Mouse (Mus musculus): ENCODE measurements around the gene Pygl. TPM values are rescaled to one million over a fixed set of nuclear protein-coding genes. Genes with fewer than 3 reads are reported as not detected.
"Not testable (repeated sequence)": the region's sequence is repeated elsewhere in the genome, so short reads cannot be mapped to it uniquely, and the experiment has no call there.

The Pygl gene
- polyA plus RNA-seq, 1 experiment from 2014 or later, result 45.2 TPM

- Histone ChIP-seq H3K27ac (no peak overlapping the region), H3K27me3 (no peaks in the 10 kb centered on the region), H3K4me1 (replicated peaks) (no peaks in the 10 kb centered on the region), H3K9me3 (replicated peaks) (no peaks in the 10 kb centered on the region), H3K36me3 (peaks cover 31% of the 10 kb centered on the region), H3K4me3 (no peak overlapping the region), H3K4me2 (no peak overlapping the region), H3K9ac (no peak overlapping the region)
- ATAC-seq (replicated peaks; ENCODE audit: insufficient number of reproducible peaks, insufficient read depth, low FRiP score, low read depth), result no peak
- 79% methylated on average over 5 of the region's 5 CpGs for WGBS
Observed at GRCm38 (mm10) chr12:70196341-70196740, 34.9 kb downstream of the Pygl start.

- 91% methylated on average over 6 of the region's 6 CpGs for WGBS
- Histone ChIP-seq H3K9ac (no peak overlapping the region), H3K4me1 (replicated peaks) (no peaks in the 10 kb centered on the region), H3K27ac (no peak overlapping the region), H3K4me3 (no peak overlapping the region), H3K4me2 (no peak overlapping the region), H3K27me3 (no peaks in the 10 kb centered on the region), H3K36me3 (peaks cover 31% of the 10 kb centered on the region), H3K9me3 (replicated peaks) (no peaks in the 10 kb centered on the region)
- no peak for ATAC-seq (replicated peaks; ENCODE audit: insufficient number of reproducible peaks, insufficient read depth, low FRiP score, low read depth)
Observed at GRCm38 (mm10) chr12:70195426-70195825, 35.9 kb downstream of the Pygl start.

GRCm38 (mm10) chr12:70192267-70192727, 39.0 kb downstream of the Pygl start:
- no peaks in the 10 kb centered on the region for H3K9me3 ChIP-seq (replicated peaks)
- no peak overlapping the region for H3K27ac ChIP-seq
- no peak for ATAC-seq (replicated peaks; ENCODE audit: insufficient number of reproducible peaks, insufficient read depth, low FRiP score, low read depth)
- H3K36me3 ChIP-seq, result peaks cover 13% of the 10 kb centered on the region
- H3K9ac ChIP-seq, result no peak overlapping the region
- H3K4me1 ChIP-seq (replicated peaks), result no peaks in the 10 kb centered on the region
- no peaks in the 10 kb centered on the region for H3K27me3 ChIP-seq
- peak overlapping the region; percentile 32 for H3K4me3 ChIP-seq
- peak overlapping the region; percentile 53 for H3K4me2 ChIP-seq
- WGBS, result 34% methylated on average over 19 of the region's 19 CpGs

GRCm38 (mm10) chr12:70184173-70184783, 47.0 kb downstream of the Pygl start:
- Histone ChIP-seq H3K4me1 (replicated peaks) (no peaks in the 10 kb centered on the region), H3K4me2 (no peak overlapping the region), H3K9ac (no peak overlapping the region), H3K27ac (no peak overlapping the region), H3K4me3 (no peak overlapping the region), H3K36me3 (no peaks in the 10 kb centered on the region), H3K27me3 (no peaks in the 10 kb centered on the region), H3K9me3 (replicated peaks) (no peaks in the 10 kb centered on the region)
- ATAC-seq (replicated peaks; ENCODE audit: insufficient number of reproducible peaks, insufficient read depth, low FRiP score, low read depth), result no peak
- WGBS, result 76% methylated on average over 22 of the region's 22 CpGs

- not testable (repeated sequence) for H3K4me1 ChIP-seq (replicated peaks); H3K4me2 ChIP-seq; H3K9me3 ChIP-seq (replicated peaks); H3K27ac ChIP-seq; H3K4me3 ChIP-seq; H3K27me3 ChIP-seq; H3K36me3 ChIP-seq; H3K9ac ChIP-seq; ATAC-seq (replicated peaks; ENCODE audit: insufficient number of reproducible peaks, insufficient read depth, low FRiP score, low read depth)
- WGBS, result 90% methylated on average over 8 of the region's 8 CpGs
Observed at GRCm38 (mm10) chr12:70183507-70183906, 47.8 kb downstream of the Pygl start.

GRCm38 (mm10) chr12:70169969-70170368, 61.3 kb downstream of the Pygl start:
- Histone ChIP-seq H3K27me3 (no peaks in the 10 kb centered on the region), H3K36me3 (no peaks in the 10 kb centered on the region), H3K4me1 (replicated peaks) (no peaks in the 10 kb centered on the region), H3K9ac (no peak overlapping the region), H3K9me3 (replicated peaks) (no peaks in the 10 kb centered on the region), H3K27ac (no peak overlapping the region), H3K4me3 (no peak overlapping the region), H3K4me2 (no peak overlapping the region)
- ATAC-seq (replicated peaks; ENCODE audit: insufficient number of reproducible peaks, insufficient read depth, low FRiP score, low read depth), result no peak
- 68% methylated on average over 1 of the region's 1 CpGs for WGBS

- Histone ChIP-seq H3K36me3 (no peaks in the 10 kb centered on the region), H3K27ac (no peak overlapping the region), H3K4me2 (no peak overlapping the region), H3K4me1 (replicated peaks) (no peaks in the 10 kb centered on the region), H3K4me3 (no peak overlapping the region), H3K9me3 (replicated peaks) (no peaks in the 10 kb centered on the region), H3K27me3 (no peaks in the 10 kb centered on the region), H3K9ac (no peak overlapping the region)
- no peak for ATAC-seq (replicated peaks; ENCODE audit: insufficient number of reproducible peaks, insufficient read depth, low FRiP score, low read depth)
- WGBS, result 73% methylated on average over 4 of the region's 4 CpGs
Observed at GRCm38 (mm10) chr12:70167950-70168349, 63.3 kb downstream of the Pygl start.

GRCm38 (mm10) chr12:70164741-70165140, 66.5 kb downstream of the Pygl start:
- ATAC-seq (replicated peaks; ENCODE audit: insufficient number of reproducible peaks, insufficient read depth, low FRiP score, low read depth), result no peak
- no peaks in the 10 kb centered on the region for H3K27me3 ChIP-seq
- 69% methylated on average over 3 of the region's 3 CpGs for WGBS
- no peaks in the 10 kb centered on the region for H3K9me3 ChIP-seq (replicated peaks)
- no peaks in the 10 kb centered on the region for H3K36me3 ChIP-seq
- no peak overlapping the region for H3K4me2 ChIP-seq
- H3K27ac ChIP-seq, result no peak overlapping the region
- no peak overlapping the region for H3K9ac ChIP-seq
- H3K4me3 ChIP-seq, result no peak overlapping the region
- no peaks in the 10 kb centered on the region for H3K4me1 ChIP-seq (replicated peaks)

GRCm38 (mm10) chr12:70161057-70161456, 70.2 kb downstream of the Pygl start:
- Histone ChIP-seq H3K4me3 (no peak overlapping the region), H3K36me3 (no peaks in the 10 kb centered on the region), H3K9me3 (replicated peaks) (no peaks in the 10 kb centered on the region), H3K9ac (no peak overlapping the region), H3K27ac (no peak overlapping the region), H3K4me2 (no peak overlapping the region), H3K27me3 (no peaks in the 10 kb centered on the region), H3K4me1 (replicated peaks) (no peaks in the 10 kb centered on the region)
- no peak for ATAC-seq (replicated peaks; ENCODE audit: insufficient number of reproducible peaks, insufficient read depth, low FRiP score, low read depth)
- 73% methylated on average over 5 of the region's 5 CpGs for WGBS

- H3K4me1 ChIP-seq (replicated peaks), result no peaks in the 10 kb centered on the region
- no peaks in the 10 kb centered on the region for H3K27me3 ChIP-seq
- H3K4me2 ChIP-seq, result no peak overlapping the region
- no peak for ATAC-seq (replicated peaks; ENCODE audit: insufficient number of reproducible peaks, insufficient read depth, low FRiP score, low read depth)
- no peak overlapping the region for H3K4me3 ChIP-seq
- no peaks in the 10 kb centered on the region for H3K36me3 ChIP-seq
- H3K9ac ChIP-seq, result no peak overlapping the region
- 57% methylated on average over 5 of the region's 5 CpGs for WGBS
- H3K9me3 ChIP-seq (replicated peaks), result no peaks in the 10 kb centered on the region
- H3K27ac ChIP-seq, result no peak overlapping the region
Observed at GRCm38 (mm10) chr12:70157292-70158066, 73.8 kb downstream of the Pygl start.

GRCm38 (mm10) chr12:70156222-70156621, 75.1 kb downstream of the Pygl start:
- Histone ChIP-seq H3K9me3 (replicated peaks) (no peaks in the 10 kb centered on the region), H3K4me1 (replicated peaks) (no peaks in the 10 kb centered on the region), H3K36me3 (no peaks in the 10 kb centered on the region), H3K27me3 (no peaks in the 10 kb centered on the region), H3K4me3 (no peak overlapping the region), H3K27ac (no peak overlapping the region), H3K4me2 (no peak overlapping the region), H3K9ac (no peak overlapping the region)
- WGBS, result 50% methylated on average over 6 of the region's 6 CpGs
- no peak for ATAC-seq (replicated peaks; ENCODE audit: insufficient number of reproducible peaks, insufficient read depth, low FRiP score, low read depth)

- Histone ChIP-seq H3K4me2 (no peak within 1 kb of the TSS), H3K27me3 (no peaks in the 10 kb centered on the region), H3K4me1 (replicated peaks) (0 out of 2 replicates have a peak, but pooled peaks cover 1% of the 10 kb centered on the region), H3K27ac (no peak within 1 kb of the TSS), H3K9me3 (replicated peaks) (no peaks in the 10 kb centered on the region), H3K4me3 (no peak within 1 kb of the TSS), H3K36me3 (no peaks in the 10 kb centered on the region), H3K9ac (no peak within 1 kb of the TSS)
- ATAC-seq (replicated peaks; ENCODE audit: insufficient number of reproducible peaks, insufficient read depth, low FRiP score, low read depth), result no peak
- WGBS, result 63% methylated on average over 3 of the region's 3 CpGs
Observed at GRCm38 (mm10) chr12:70153842-70154241, 77.4 kb downstream of the Pygl start, which contains the start of gene Abhd12b. Gene Abhd12b, plus strand, starts transcription at chr12:70154142.
